Mouse (Mus musculus) ES-Bruce4 (cell line): Measurements from ENCODE around the gene Usp10.

Source experiments
- CTCF ChIP-seq: IDR thresholded peaks from one replicate; pipeline ENCODE4 v1.8.1; 2011; ENCODE audit warnings: low read depth, low read length
- EP300 ChIP-seq: IDR thresholded peaks from 2 replicates; pipeline ENCODE4 v1.6.1; 2011; ENCODE audit warnings: low read depth, low read length; ENCODE audit not compliant: insufficient read depth
- POLR2A ChIP-seq: IDR thresholded peaks from one replicate; pipeline ENCODE4 v1.8.1; 2011; ENCODE audit warnings: low read length; ENCODE audit not compliant: insufficient read depth

DNA sequence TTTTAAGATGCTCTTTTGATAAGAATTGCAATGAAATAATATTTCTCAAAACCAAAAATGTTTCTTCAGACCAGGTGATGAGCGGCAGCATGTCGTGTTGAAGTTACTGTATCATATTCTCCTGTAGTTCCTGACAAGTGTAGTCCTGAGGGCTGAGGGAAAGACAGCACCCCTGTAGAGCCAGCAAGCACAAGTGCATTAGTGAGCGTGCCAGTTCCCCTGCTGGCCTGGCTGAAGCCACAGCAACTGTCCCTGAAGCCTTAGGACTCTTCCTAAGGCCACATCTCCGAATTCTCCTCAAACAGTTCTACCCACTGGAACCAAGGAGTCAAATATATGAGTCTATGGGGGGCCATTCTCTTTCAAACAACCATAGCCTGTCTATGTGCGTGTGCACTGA, 13.1 kb downstream of the Usp10 start:
- TF ChIP-seq CTCF: no peak
- no peak for TF ChIP-seq POLR2A
- no peak for TF ChIP-seq EP300
